Mouse (Mus musculus): ENCODE measurements around the gene Dock6. TPM values are rescaled to one million over a fixed set of nuclear protein-coding genes. Genes with fewer than 3 reads are reported as not detected.

The Dock6 gene
- polyA plus RNA-seq, 1 experiment from 2014 or later = 46.3 TPM

GRCm38 (mm10) chr9:21845381-21846080 lies 6.9 kb downstream of the Dock6 start:
- Histone ChIP-seq H3K36me3 (peaks cover 52% of the 10 kb centered on the region), H3K9me3 (replicated peaks) (no peaks in the 10 kb centered on the region), H3K27ac (peak overlapping the region; percentile 94; the same call in 1 of the 2 replicates), H3K4me1 (peaks cover 61% of the 10 kb centered on the region), H3K9ac (no peak overlapping the region), H3K27me3 (no peaks in the 10 kb centered on the region), H3K4me3 (replicated peaks) (no peak overlapping the region), H3K4me2 (no peak overlapping the region)
- ATAC-seq (replicated peaks; ENCODE audit: low FRiP score) = no peak
- 51% methylated on average over 14 of the region's 14 CpGs for WGBS

- 83% methylated on average over 6 of the region's 6 CpGs for WGBS
- Histone ChIP-seq H3K9me3 (replicated peaks) (no peaks in the 10 kb centered on the region), H3K36me3 (peaks cover 71% of the 10 kb centered on the region), H3K27me3 (no peaks in the 10 kb centered on the region), H3K27ac (peak overlapping the region; percentile 67), H3K4me3 (replicated peaks) (no peak overlapping the region), H3K4me1 (peaks cover 44% of the 10 kb centered on the region), H3K9ac (0 out of 2 replicates have a peak overlapping the region, but pooled peaks have one; percentile 26), H3K4me2 (no peak overlapping the region)
- no peak for ATAC-seq (replicated peaks; ENCODE audit: low FRiP score)
Measured at GRCm38 (mm10) chr9:21843086-21843485, 9.3 kb downstream of the Dock6 start.

GRCm38 (mm10) chr9:21842391-21842790 lies 10.0 kb downstream of the Dock6 start:
- WGBS = 54% methylated on average over 5 of the region's 5 CpGs
- Histone ChIP-seq H3K9ac (no peak overlapping the region), H3K27ac (peak overlapping the region; percentile 67), H3K4me2 (no peak overlapping the region), H3K36me3 (peaks cover 77% of the 10 kb centered on the region), H3K4me1 (peaks cover 37% of the 10 kb centered on the region), H3K27me3 (no peaks in the 10 kb centered on the region), H3K9me3 (replicated peaks) (no peaks in the 10 kb centered on the region), H3K4me3 (replicated peaks) (no peak overlapping the region)
- no peak for ATAC-seq (replicated peaks; ENCODE audit: low FRiP score)

- Histone ChIP-seq H3K36me3 (peaks cover 87% of the 10 kb centered on the region), H3K4me1 (peaks cover 27% of the 10 kb centered on the region), H3K27me3 (no peaks in the 10 kb centered on the region), H3K9me3 (replicated peaks) (no peaks in the 10 kb centered on the region), H3K27ac (no peak overlapping the region), H3K9ac (no peak overlapping the region), H3K4me2 (no peak overlapping the region), H3K4me3 (replicated peaks) (no peak overlapping the region)
- no peak for ATAC-seq (replicated peaks; ENCODE audit: low FRiP score)
- 88% methylated on average over 6 of the region's 6 CpGs for WGBS
Measured at GRCm38 (mm10) chr9:21841340-21841739, 11.1 kb downstream of the Dock6 start.

GRCm38 (mm10) chr9:21840115-21840787 lies 12.2 kb downstream of the Dock6 start:
- Histone ChIP-seq H3K4me2 (no peak overlapping the region), H3K9me3 (replicated peaks) (no peaks in the 10 kb centered on the region), H3K27me3 (no peaks in the 10 kb centered on the region), H3K4me1 (peaks cover 22% of the 10 kb centered on the region), H3K4me3 (replicated peaks) (no peak overlapping the region), H3K9ac (no peak overlapping the region), H3K27ac (0 out of 2 replicates have a peak overlapping the region, but pooled peaks have one; percentile 15), H3K36me3 (peaks cover 87% of the 10 kb centered on the region)
- 56% methylated on average over 8 of the region's 8 CpGs for WGBS
- ATAC-seq (replicated peaks; ENCODE audit: low FRiP score) = no peak

GRCm38 (mm10) chr9:21837690-21838089 lies 14.7 kb downstream of the Dock6 start:
- no peak for ATAC-seq (replicated peaks; ENCODE audit: low FRiP score)
- H3K9me3 ChIP-seq (replicated peaks) = no peaks in the 10 kb centered on the region
- H3K4me3 ChIP-seq (replicated peaks) = no peak overlapping the region
- WGBS = 98% methylated on average over 2 of the region's 2 CpGs
- no peaks in the 10 kb centered on the region for H3K27me3 ChIP-seq
- no peak overlapping the region for H3K9ac ChIP-seq
- H3K36me3 ChIP-seq = peaks cover 80% of the 10 kb centered on the region
- no peak overlapping the region for H3K27ac ChIP-seq
- no peak overlapping the region for H3K4me2 ChIP-seq
- H3K4me1 ChIP-seq = peaks cover 18% of the 10 kb centered on the region

GRCm38 (mm10) chr9:21835258-21835912 lies 17.1 kb downstream of the Dock6 start, which contains the start of gene Angptl8:
Angptl8 (plus strand) TSS chr9:21835510.
- WGBS = 72% methylated on average over 15 of the region's 15 CpGs
- H3K27me3 ChIP-seq = no peaks in the 10 kb centered on the region
- H3K4me3 ChIP-seq (replicated peaks) = 0 out of 2 replicates have a peak within 1 kb of the TSS, but pooled peaks have one; percentile 1
- H3K4me1 ChIP-seq = peaks cover 20% of the 10 kb centered on the region
- no peaks in the 10 kb centered on the region for H3K9me3 ChIP-seq (replicated peaks)
- H3K36me3 ChIP-seq = peaks cover 85% of the 10 kb centered on the region
- H3K9ac ChIP-seq = no peak within 1 kb of the TSS
- H3K4me2 ChIP-seq = peak within 1 kb of the TSS; percentile 20
- ATAC-seq (replicated peaks; ENCODE audit: low FRiP score) = peak; percentile 67
- H3K27ac ChIP-seq = peak within 1 kb of the TSS; percentile 68

GRCm38 (mm10) chr9:21831558-21832240 lies 20.7 kb downstream of the Dock6 start:
- Histone ChIP-seq H3K4me1 (peaks cover 18% of the 10 kb centered on the region), H3K9ac (no peak overlapping the region), H3K4me3 (replicated peaks) (no peak overlapping the region), H3K4me2 (no peak overlapping the region), H3K9me3 (replicated peaks) (no peaks in the 10 kb centered on the region), H3K27ac (no peak overlapping the region), H3K27me3 (no peaks in the 10 kb centered on the region), H3K36me3 (peaks cover 81% of the 10 kb centered on the region)
- WGBS = 90% methylated on average over 20 of the region's 20 CpGs
- no peak for ATAC-seq (replicated peaks; ENCODE audit: low FRiP score)

GRCm38 (mm10) chr9:21830936-21831335 lies 21.5 kb downstream of the Dock6 start:
- Histone ChIP-seq H3K36me3 (peaks cover 74% of the 10 kb centered on the region), H3K4me1 (peaks cover 16% of the 10 kb centered on the region), H3K9me3 (replicated peaks) (no peaks in the 10 kb centered on the region), H3K27me3 (no peaks in the 10 kb centered on the region), H3K4me2 (no peak overlapping the region), H3K27ac (no peak overlapping the region), H3K4me3 (replicated peaks) (no peak overlapping the region), H3K9ac (no peak overlapping the region)
- 80% methylated on average over 11 of the region's 11 CpGs for whole genome bisulfite sequencing
- ATAC-seq (replicated peaks; ENCODE audit: low FRiP score) = 0 out of 2 replicates have a peak, but pooled peaks have one; percentile 16

GRCm38 (mm10) chr9:21830461-21830850 lies 22.0 kb downstream of the Dock6 start:
- H3K4me3 ChIP-seq (replicated peaks) = no peak overlapping the region
- no peak for ATAC-seq (replicated peaks; ENCODE audit: low FRiP score)
- H3K9ac ChIP-seq = no peak overlapping the region
- 89% methylated on average over 5 of the region's 5 CpGs for WGBS
- no peak overlapping the region for H3K4me2 ChIP-seq
- peaks cover 14% of the 10 kb centered on the region for H3K4me1 ChIP-seq
- H3K9me3 ChIP-seq (replicated peaks) = no peaks in the 10 kb centered on the region
- no peaks in the 10 kb centered on the region for H3K27me3 ChIP-seq
- no peak overlapping the region for H3K27ac ChIP-seq
- H3K36me3 ChIP-seq = peaks cover 69% of the 10 kb centered on the region

GRCm38 (mm10) chr9:21829834-21830460 lies 22.5 kb downstream of the Dock6 start:
- no peak overlapping the region for H3K9ac ChIP-seq
- H3K9me3 ChIP-seq (replicated peaks) = no peaks in the 10 kb centered on the region
- H3K4me2 ChIP-seq = no peak overlapping the region
- WGBS = 82% methylated on average over 14 of the region's 14 CpGs
- peaks cover 64% of the 10 kb centered on the region for H3K36me3 ChIP-seq
- H3K4me3 ChIP-seq (replicated peaks) = no peak overlapping the region
- H3K27me3 ChIP-seq = no peaks in the 10 kb centered on the region
- H3K27ac ChIP-seq = no peak overlapping the region
- ATAC-seq (replicated peaks; ENCODE audit: low FRiP score) = no peak
- peaks cover 14% of the 10 kb centered on the region for H3K4me1 ChIP-seq

All from kidney, embryonic 15.5 days (tissue).